9 mouse cellular contexts compared by ENCODE assay signal in genomic region chr1:82725875-82726185, GRCm38 (mm10). TPM values are rescaled to one million over a fixed set of nuclear protein-coding genes. Genes with fewer than 3 reads are reported as not detected.
A peak's percentile ranks its signal among the peaks of the same experiment; 100 is the strongest.
DNase-seq lines count a peak whose midpoint lies in the region; ATAC-seq lines count a peak whose summit lies in the region.
"Had no signal": no experiment of that assay in that cellular context is flagged by ENCODE, and none has a peak within 500 bp of the region (broad histone marks: within the 10 kb centered on the region; RNA-seq: fewer than 3 reads in every experiment).

No protein-coding gene starts in this region.

- H3K9ac ChIP-seq in heart, embryonic 16.5 days (ENCODE audit: low read length): peak overlapping the region; percentile 96
- peak overlapping the region; percentile 95 for H3K9ac ChIP-seq in hindbrain, embryonic 13.5 days
- peak overlapping the region; percentile 95 for H3K9ac ChIP-seq in midbrain, embryonic 13.5 days (replicated peaks)

- no peak for ATAC-seq in heart, embryonic 16.5 days (replicated peaks; ENCODE audit: extremely low read depth, insufficient read depth, low FRiP score)
- no peak for ATAC-seq in hindbrain, embryonic 13.5 days (ENCODE audit: low FRiP score)
- no peak for ATAC-seq in midbrain, embryonic 13.5 days
- no peak for ATAC-seq in granulocyte monocyte progenitor cell, adult 5-6 weeks (replicated peaks; ENCODE audit: poor library complexity, severe bottlenecking)

- H3K9me3 ChIP-seq in heart, embryonic 16.5 days (replicated peaks; ENCODE audit: control insufficient read depth, low read length): no peaks in the 10 kb centered on the region
- H3K9me3 ChIP-seq in hindbrain, embryonic 13.5 days: no peaks in the 10 kb centered on the region
- no peaks in the 10 kb centered on the region for H3K9me3 ChIP-seq in midbrain, embryonic 13.5 days

- WGBS in heart, embryonic 16.5 days: 33% methylated on average over 4 of the region's 4 CpGs
- WGBS in hindbrain, embryonic 13.5 days: 53% methylated on average over 4 of the region's 4 CpGs
- WGBS in midbrain, embryonic 13.5 days: 53% methylated on average over 4 of the region's 4 CpGs

- peaks cover 4% of the 10 kb centered on the region; the same call in 1 of the 2 replicates for H3K27me3 ChIP-seq in heart, embryonic 16.5 days (ENCODE audit: control insufficient read depth, insufficient read depth, low read length)
- peaks cover 24% of the 10 kb centered on the region for H3K27me3 ChIP-seq in hindbrain, embryonic 13.5 days
- peaks cover 22% of the 10 kb centered on the region for H3K27me3 ChIP-seq in midbrain, embryonic 13.5 days

- no peak for DNase-seq in heart, postnatal 25 days (ENCODE audit: low spot score)
- DNase-seq in MN1 (ENCODE audit: low spot score): peak; percentile 9
- DNase-seq in cerebellum, postnatal 25 days: no peak
- no peak for DNase-seq in layer of hippocampus, postnatal 25 days (ENCODE audit: extremely low spot score in 1 of 2, low spot score in 1 of 2)

- peak overlapping the region; percentile 97 for H3K4me2 ChIP-seq in heart, embryonic 16.5 days (ENCODE audit: low read depth, low read length)
- peak overlapping the region; percentile 90 for H3K4me2 ChIP-seq in hindbrain, embryonic 13.5 days
- H3K4me2 ChIP-seq in midbrain, embryonic 13.5 days (replicated peaks): peak overlapping the region; percentile 75

- no peak overlapping the region for H3K27ac ChIP-seq in heart, embryonic 16.5 days (ENCODE audit: low read length)
- H3K27ac ChIP-seq in hindbrain, embryonic 13.5 days: no peak overlapping the region
- no peak overlapping the region for H3K27ac ChIP-seq in midbrain, embryonic 13.5 days

- H3K4me1 ChIP-seq in heart, embryonic 16.5 days (ENCODE audit: control insufficient read depth, insufficient read depth, low read length): peaks cover 9% of the 10 kb centered on the region
- H3K4me1 ChIP-seq in hindbrain, embryonic 13.5 days (replicated peaks): peaks cover 10% of the 10 kb centered on the region
- H3K4me1 ChIP-seq in midbrain, embryonic 13.5 days (replicated peaks): peaks cover 12% of the 10 kb centered on the region

- peak overlapping the region; percentile 87 for H3K4me3 ChIP-seq in heart, embryonic 16.5 days (ENCODE audit: low read length)
- H3K4me3 ChIP-seq in hindbrain, embryonic 13.5 days: peak overlapping the region; percentile 88
- peak overlapping the region; percentile 82 for H3K4me3 ChIP-seq in midbrain, embryonic 13.5 days (replicated peaks)

- intact Hi-C loops in heart, postnatal 25 days (cut with DNase I): loop anchor here (10.0 kb wide), 1 partner anchor 119 kb away; no protein-coding TSS in a partner anchor

- H3K36me3 ChIP-seq in heart, embryonic 16.5 days (ENCODE audit: control insufficient read depth, insufficient read depth): peaks cover 17% of the 10 kb centered on the region
- H3K36me3 ChIP-seq in hindbrain, embryonic 13.5 days: peaks cover 24% of the 10 kb centered on the region
- H3K36me3 ChIP-seq in midbrain, embryonic 13.5 days: peaks cover 20% of the 10 kb centered on the region

RNA-seq across cellular contexts. Expression of gene Mff, which starts 1.1 kb away (rescaled TPM):
- polyA plus RNA-seq in heart, embryonic 16.5 days (2015; fragmentation: Nextera tagmentation; extraction: Ambion mirVana): 237 and 262 TPM in 2 replicates
- total RNA-seq in heart, postnatal 25 days (2021): 100 to 1,000 TPM; 178 to 193 TPM
- polyA plus RNA-seq in hindbrain, embryonic 13.5 days (2015; fragmentation: Nextera tagmentation; extraction: Ambion mirVana): 350 and 364 TPM in 2 replicates
- polyA plus RNA-seq in midbrain, embryonic 13.5 days (2015; fragmentation: Nextera tagmentation; extraction: Ambion mirVana): 345 and 358 TPM in 2 replicates
- total RNA-seq in granulocyte monocyte progenitor cell, adult 5-6 weeks (2014; fragmentation: Nextera tagmentation): 83.2 and 101 TPM in 2 replicates
- 119 and 121 TPM in 2 replicates for total RNA-seq in granulocyte monocyte progenitor cell, adult 5-6 weeks (2017)
- total RNA-seq in layer of hippocampus, postnatal 25 days (2021): 100 to 1,000 TPM; 233 to 257 TPM

RNA-seq across cellular contexts. Expression of gene Tm4sf20, which starts 42.4 kb away (rescaled TPM):
- polyA plus RNA-seq in heart, embryonic 16.5 days (2015; fragmentation: Nextera tagmentation; extraction: Ambion mirVana): 0.67 TPM in 1 of 2 replicates, not detected in the other
- not detected for total RNA-seq in heart, postnatal 25 days (2021)
- not detected in 2 replicates for polyA plus RNA-seq in hindbrain, embryonic 13.5 days (2015; fragmentation: Nextera tagmentation; extraction: Ambion mirVana)
- polyA plus RNA-seq in midbrain, embryonic 13.5 days (2015; fragmentation: Nextera tagmentation; extraction: Ambion mirVana): 0.11 and 0.22 TPM in 2 replicates
- total RNA-seq in granulocyte monocyte progenitor cell, adult 5-6 weeks (2014; fragmentation: Nextera tagmentation): not detected in 2 replicates
- not detected in 2 replicates for total RNA-seq in granulocyte monocyte progenitor cell, adult 5-6 weeks (2017)
- total RNA-seq in layer of hippocampus, postnatal 25 days (2021): not detected

RNA-seq across cellular contexts. Expression of gene Gm47791, which starts 45.2 kb away (rescaled TPM):
- polyA plus RNA-seq in heart, embryonic 16.5 days (2015; fragmentation: Nextera tagmentation; extraction: Ambion mirVana): not detected in 2 replicates
- not detected for total RNA-seq in heart, postnatal 25 days (2021)
- polyA plus RNA-seq in hindbrain, embryonic 13.5 days (2015; fragmentation: Nextera tagmentation; extraction: Ambion mirVana): not detected in 2 replicates
- polyA plus RNA-seq in midbrain, embryonic 13.5 days (2015; fragmentation: Nextera tagmentation; extraction: Ambion mirVana): not detected in 2 replicates
- not detected in 2 replicates for total RNA-seq in granulocyte monocyte progenitor cell, adult 5-6 weeks (2014; fragmentation: Nextera tagmentation)
- not detected in 2 replicates for total RNA-seq in granulocyte monocyte progenitor cell, adult 5-6 weeks (2017)
- total RNA-seq in layer of hippocampus, postnatal 25 days (2021): not detected
- polyA plus RNA-seq: large intestine, adult 2 months had no signal
